Mouse (Mus musculus): ENCODE data around the gene Thoc6.

Thoc6 gene

DNA sequence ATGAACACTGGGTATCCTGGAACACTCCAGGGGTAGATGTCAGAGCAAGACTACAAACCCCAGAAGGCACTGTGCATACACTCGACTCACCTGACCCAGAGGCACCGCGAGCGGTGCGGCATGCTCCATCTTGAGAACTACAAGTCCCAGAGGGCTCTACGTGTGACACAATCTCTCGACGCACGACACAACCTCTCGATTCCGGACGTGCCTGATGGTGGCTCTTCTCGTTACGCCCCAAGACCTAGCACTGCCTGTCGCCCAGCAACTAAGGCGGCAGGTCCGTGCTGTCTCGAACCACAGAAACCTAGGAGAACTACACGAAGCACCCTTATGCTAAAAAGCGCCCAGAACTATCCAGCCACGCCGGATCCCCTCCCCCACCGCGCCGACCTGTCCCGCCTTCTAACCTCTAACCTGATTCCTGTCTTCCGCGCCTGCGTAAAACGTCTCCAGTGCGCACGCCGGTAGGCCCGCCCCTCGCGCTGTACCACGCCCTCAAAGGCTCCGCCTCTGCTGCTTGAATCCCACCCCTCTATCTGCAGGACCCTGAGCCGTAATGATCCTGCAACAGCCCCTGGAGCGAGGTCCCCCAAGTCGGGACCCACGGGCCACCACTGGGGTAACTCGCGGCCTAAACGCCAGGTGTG is at the start of gene Thoc6, which contains the start of gene Hcfc1r1:
Thoc6 (minus strand) TSS at position 459 of the 650 bp plus-strand sequence.
Hcfc1r1 (plus strand) TSS at position 173 of the 650 bp plus-strand sequence.
- DNase-seq (ENCODE audit: low read depth, low spot score): peak; percentile 100

DNA sequence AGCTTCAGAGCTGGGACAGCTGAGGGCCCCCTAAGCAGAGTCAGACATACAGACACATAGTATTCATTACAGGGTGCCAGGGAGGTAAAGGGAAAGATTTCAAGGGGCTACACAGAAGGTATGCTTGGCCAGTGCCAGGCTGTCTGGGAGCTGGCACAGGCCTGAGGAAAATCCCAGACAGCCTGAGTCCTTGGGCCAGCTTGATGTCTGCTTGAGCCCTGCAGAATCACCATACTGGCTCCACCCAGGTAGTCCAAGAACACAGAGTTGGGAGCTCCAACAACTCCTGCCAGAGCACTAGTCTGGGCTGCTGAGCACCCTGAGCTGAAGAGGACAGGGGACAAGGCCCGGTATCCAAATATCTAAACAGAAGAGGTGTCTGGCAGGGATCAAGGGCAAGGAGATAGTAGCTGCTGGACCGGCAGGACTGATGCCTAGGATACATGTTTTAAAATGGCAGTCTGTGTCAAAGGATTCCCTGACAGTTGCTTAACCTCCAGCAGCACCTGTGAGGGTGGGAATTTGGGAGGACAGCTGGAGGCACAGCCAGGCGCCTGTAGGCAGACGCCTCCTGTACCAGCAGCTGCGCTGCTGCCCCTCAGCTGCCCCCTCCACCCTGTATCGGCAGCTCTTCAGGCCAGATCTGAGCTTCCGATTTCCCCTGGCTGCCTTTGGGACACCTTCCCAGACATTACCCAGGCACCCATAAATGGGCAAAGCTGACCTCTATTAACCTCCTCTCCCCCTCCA is 48.9 kb upstream of the Thoc6 start, which contains the start of gene 1520401A03Rik:
1520401A03Rik (minus strand) TSS at position 408 of the 750 bp plus-strand sequence.
- no peak for DNase-seq (ENCODE audit: low read depth, low spot score)

DNA sequence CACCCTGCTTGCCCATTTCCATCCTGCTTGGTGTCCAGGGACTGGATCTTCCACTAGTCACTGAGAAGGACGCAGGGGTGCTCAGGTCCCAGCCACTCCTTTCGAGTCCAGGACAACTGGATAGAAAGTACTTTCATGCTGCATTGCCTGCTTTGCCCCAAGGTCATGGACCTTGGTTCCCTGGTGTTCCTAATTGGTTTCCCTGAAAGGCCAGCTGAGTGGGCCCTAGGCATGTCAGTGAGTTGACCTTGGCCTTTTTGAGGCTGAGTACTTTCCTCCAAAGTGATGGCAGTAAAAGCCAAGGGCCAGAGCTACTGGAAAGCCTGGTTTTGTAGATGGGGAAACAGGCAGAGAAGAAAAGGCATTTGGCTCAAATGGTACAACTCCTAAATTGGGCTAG is 48.2 kb upstream of the Thoc6 start:
- DNase-seq (ENCODE audit: low read depth, low spot score): no peak

DNA sequence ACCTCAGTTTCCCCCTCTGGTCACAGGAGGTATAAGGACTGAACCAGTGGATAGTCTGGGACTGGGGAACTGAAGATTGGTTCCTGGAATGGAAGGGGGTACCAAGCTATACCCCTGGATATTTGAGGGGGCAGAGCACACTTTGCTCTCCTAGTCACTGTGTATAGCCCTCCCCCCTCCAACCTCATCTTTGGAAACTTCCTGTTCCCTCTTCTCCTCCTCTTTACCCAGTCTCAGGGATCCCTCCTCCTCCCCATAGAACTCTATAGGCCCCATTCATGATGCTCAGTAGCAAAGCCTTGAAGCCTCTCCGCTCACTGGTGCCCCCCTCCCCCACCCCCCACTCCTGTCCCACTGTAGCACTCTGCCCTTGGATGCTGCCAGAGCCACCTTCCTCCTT is 45.8 kb upstream of the Thoc6 start:
- DNase-seq (ENCODE audit: low read depth, low spot score): no peak

DNA sequence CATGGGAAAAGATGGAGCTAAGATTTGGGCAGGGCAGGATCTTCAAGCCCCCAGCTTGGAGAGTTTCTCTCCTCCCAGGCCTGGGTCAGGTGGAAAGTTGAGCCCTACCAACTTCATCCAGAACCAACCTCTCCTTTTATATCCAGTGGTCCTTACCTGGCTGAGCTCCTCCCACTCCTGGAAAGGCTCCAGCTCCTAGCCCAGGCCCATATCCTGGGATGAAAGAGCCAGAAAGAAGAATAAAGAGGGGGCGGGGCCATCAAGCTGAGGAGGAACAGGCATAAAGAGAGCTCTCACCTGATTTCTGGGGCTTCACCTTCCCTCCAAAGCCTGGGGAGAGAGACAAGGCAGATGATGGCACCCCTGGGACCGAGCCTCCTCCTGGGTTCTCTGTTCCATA is 43.3 kb upstream of the Thoc6 start:
- DNase-seq (ENCODE audit: low read depth, low spot score): no peak

DNA sequence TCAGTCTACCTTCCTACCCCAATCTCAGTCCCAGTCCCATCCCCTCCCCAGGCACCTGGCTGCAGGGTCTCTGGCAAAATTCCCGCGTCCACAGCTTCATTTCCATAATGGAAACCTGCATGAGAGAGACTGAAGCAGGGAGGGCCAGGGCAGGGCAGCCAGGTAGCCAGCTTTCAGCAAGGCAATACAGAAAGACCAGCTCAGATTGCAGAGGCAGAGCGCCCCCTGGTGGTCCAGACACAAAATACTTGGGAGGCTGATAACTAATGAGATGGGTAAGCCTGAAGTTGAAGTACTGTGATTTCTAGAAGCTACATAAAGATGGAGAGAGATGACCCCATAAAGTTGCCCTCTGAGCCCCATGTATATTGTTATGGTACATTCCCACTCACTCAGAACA is 32.5 kb upstream of the Thoc6 start:
- peak; percentile 88 for DNase-seq (ENCODE audit: low read depth, low spot score)

DNA sequence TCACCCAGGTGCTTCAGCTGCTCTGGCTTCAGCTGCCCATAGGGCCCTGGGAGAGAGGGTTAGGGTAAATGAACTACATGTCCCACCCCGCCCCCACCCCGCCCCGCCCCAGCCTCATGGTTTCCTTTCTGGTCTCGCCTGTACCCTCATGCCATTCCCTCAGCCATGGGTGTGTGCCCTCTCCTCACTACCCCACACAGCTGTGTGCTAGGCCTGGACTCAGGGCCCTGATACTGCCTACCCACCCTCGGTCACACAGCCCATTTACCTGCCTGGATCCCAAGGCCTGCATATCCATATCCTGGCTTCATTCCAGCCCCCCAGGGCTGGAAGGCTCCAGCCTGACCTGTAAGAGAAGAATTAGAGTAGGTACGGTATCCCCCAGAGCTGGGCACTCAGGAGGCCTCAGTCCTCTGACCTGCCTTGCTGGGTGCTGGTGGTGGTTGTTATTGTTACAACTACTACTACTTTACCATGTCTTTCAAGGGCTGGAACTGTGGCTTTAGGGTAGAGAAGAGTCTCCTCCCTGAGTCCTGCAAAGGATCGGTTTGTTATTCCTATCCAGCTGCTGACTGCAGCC is 31.9 kb upstream of the Thoc6 start:
- DNase-seq (ENCODE audit: low read depth, low spot score): no peak

DNA sequence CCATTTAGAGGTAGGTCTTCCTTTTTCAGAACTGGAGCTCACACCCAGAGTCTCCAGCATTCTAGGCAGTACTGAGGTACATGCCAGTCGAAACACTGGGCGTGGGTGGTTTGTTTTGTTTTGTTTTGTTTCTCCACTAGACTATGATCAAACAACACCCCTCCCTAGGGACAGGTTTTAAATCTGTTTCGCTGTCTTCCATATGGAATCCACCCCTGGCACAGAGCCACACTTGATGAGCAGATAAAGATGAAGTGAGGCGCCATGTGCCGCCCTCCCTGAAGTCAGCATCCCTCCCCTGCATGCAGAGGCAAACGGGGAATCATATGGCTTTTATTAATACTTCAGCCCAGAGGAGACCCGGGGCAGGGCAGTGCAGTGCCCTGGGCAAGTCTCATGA is 31.1 kb upstream of the Thoc6 start:
- peak; percentile 60 for DNase-seq (ENCODE audit: low read depth, low spot score)

DNA sequence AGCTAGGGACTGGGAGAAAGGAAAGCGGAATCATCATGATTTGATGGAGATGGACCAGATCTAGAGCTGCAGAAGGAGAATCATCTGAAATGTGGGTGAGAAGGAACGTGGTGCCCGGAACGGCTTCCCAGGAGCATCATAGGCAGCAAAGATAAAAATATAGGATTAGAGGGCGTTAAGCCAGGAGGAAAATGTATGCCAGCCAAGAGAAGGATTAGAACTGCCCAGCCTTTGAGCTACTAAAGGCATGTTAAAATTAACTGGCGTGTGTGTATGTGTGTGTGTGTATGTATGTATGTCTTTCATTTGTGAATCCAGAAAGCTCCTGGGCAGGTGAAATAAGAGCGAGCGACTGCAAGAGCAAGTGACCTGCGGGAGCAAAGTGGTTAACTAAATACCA is 29.6 kb upstream of the Thoc6 start:
- DNase-seq (ENCODE audit: low read depth, low spot score): peak; percentile 47

DNA sequence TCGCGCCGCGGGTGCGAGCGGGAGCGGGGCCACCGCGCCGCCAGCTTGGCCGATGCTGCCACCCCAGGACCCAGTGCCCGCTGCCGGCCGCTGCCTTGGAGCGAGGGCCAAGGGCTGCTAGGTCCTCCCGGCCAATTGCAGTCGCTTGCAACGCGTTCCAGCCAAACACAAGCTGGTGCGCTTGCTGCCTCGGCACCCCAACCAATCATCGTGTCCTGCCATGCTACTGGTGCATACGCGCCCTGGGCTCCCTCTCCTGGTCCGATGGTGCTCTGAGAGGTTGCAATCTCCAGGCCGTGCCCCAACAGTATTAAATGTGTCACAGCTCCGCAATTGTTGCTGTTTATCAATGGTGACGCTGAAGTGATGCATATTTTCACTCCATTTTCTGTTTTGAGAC is 26.4 kb upstream of the Thoc6 start:
- peak; percentile 99 for DNase-seq (ENCODE audit: low read depth, low spot score)

DNA sequence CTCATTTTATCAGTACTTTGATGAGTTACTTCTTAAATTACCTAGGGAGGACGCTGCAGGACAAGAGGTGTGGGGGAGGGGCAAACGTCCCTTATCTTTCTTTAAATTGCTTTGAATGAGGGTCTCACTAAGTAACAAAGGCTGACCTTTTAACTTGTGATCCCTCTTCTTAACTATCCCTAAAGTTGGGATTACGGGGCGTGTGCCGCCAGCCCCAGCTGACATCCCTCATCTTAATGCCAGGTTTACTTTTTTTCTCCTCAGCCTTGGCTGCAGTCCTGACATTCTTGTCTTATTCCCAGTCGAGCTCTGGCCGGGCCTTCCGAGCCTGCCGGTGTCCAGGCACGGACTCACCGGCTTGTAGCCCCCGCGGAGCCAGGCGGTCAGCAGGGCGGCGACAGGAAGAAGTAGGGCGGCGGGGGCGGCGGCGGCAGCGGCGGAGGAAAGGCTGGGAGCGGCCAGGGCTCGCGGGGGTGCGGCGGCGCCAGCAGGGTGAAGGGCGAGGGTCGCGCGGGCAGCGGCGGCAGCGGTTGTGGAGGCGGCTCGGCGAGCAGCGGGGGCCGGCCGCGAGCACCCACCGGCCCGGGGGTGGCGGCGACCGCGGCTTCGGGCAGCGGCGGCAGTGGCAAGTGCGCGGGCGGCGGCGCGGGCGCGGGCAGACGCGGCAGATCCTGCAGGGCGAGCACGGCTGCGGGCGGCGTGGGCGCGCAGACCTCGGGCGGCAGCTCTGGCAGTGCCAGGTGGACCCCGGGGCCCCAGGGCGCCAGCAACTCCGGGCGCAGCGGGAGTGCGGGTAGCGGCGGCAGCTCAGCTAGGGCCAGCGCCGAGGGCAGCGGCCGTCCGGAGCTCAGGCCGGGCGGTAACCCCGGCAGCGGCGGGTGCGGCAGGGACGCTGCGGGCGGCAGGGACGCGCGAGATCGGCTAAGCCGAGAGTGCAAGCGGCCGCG is 25.7 kb upstream of the Thoc6 start:
- DNase-seq (ENCODE audit: low read depth, low spot score): peak; percentile 51

DNA sequence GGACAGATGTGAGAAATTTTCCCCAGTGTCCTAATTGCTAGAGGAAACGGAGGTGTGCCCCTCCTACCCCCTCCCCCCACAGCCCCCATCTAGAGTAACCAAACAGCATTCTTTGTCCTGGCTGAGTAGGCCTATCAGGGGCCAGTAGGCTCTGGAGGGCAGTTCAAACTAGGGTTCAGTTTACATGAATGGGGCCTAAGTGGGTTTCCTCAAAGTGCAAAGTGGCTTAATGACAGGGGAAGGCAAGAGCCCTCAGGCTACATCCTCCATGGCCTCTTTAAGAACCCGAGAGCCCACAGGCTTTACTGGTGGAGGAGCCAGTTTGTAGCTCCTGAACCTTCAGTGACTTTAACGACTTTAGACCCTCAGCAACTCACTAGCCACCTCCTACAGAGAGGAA is 22.1 kb upstream of the Thoc6 start:
- no peak for DNase-seq (ENCODE audit: low read depth, low spot score)

DNA sequence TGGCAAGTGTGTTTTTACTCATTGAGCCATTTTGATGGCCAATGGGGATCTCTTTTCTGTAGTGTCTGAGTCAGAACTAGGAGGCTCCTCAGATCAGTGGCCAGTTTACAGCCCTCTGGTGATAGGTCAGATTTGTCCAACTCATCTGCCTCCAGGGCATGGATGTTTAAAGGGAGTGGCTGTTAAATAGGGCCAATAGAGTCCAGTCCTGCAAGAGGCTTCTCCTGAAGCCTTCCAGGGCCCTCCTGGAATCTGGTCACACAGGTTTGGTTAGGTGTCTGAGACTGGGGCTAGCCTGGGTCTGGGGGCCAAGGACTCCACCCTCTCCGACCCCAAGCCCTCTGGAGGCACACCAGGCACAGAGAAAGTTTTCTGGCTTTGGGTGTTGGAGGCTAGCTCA is 20.8 kb upstream of the Thoc6 start:
- no peak for DNase-seq (ENCODE audit: low read depth, low spot score)

DNA sequence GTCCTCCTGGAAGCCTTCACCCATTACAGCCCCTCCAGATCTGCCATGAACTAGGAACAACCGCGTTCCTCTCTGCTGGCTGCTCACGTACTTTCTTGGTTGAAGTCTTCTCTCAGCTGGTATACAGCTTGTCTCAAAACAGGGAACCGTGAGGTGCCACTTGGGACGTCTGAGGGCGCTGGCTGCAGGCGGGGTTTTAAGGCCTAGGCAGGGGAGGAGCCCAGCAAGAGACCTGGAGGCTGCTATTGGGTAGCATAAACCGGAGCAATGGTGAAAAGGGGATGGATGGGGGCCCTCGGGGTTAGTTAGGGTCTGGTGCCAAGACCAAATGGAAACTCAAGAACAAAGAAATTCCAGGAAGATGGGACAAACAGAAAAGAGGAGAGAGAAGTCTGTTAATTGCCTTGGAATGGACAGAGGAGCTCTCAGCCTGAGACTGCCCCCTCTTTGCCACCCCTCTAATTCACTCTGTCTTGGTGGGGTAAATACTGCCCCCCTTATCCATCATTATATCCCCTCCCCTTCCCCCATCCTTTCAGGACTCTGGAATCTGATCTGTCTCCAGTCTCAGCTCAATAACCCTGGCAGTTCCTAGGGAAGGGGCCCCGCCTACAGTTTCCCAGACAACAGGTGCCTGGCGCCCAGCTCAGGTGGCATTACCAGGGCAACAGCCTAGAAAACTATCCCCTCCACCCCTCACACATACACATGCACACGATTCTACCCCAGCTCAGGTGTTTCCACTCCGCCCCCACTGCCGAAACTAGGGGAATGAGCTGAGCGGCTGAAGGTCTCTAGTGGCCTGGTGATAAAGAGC is 10.4 kb upstream of the Thoc6 start, which contains the start of gene Cldn9:
Cldn9 (minus strand) TSS at position 171 of the 817 bp plus-strand sequence.
- DNase-seq (ENCODE audit: low read depth, low spot score): no peak

DNA sequence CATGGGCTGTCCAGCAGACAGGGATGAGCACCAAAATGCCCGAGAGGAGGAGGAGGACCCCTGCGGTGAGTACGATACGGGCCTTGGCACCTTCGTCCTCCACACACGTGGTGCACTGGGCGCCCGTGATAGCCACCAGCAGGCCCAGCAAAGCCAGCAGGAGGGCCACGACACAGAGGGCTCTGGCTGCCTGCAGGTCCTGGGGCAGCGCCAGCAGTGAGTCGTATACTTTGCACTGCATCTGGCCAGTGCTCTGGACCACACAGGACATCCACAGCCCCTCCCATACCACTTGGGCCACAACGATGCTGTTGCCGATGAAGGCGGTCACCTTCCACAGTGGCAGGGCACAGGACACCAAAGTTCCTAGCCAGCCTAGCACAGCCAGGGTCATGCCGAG is 9.5 kb upstream of the Thoc6 start:
- no peak for DNase-seq (ENCODE audit: low read depth, low spot score)

DNA sequence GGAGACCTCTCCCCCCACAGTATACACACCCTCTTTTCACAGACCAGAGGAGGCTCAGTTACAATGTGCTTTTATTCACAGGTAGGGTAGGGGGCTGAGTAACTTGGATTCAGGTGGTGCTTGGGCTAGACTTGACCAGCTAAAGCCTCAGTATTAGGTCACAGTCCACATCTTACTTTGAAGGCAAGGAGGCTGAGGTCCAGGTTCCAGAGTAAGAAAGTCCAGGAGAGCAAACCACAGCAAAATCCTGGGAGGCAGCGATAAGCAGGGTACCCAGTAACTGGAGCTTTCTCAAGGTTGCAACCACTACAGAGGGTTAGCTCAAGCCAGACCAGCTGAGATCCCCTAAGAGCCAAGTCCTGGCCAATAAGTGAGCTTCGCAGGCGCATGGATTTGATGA is 8.8 kb upstream of the Thoc6 start:
- DNase-seq (ENCODE audit: low read depth, low spot score): no peak

DNA sequence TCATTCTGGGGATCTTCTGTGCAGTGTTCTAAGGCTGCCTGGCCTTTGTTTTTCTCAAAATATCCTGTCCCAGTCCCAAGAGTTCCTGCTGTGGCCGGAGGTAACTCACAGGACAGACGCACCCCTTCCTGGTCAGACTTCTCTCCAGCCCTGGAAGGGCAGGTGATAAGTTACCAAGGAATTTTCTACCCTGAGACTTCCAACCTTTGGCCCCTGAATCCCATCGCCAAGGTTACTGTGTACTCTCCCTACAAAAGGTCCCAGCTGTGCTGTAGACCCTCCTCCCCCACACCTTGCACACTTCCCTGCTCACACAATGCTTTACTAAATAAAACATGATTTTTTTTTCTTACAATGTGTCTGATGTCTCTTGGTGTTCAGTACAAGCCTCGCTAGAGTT is 8.4 kb upstream of the Thoc6 start:
- no peak for DNase-seq (ENCODE audit: low read depth, low spot score)

DNA sequence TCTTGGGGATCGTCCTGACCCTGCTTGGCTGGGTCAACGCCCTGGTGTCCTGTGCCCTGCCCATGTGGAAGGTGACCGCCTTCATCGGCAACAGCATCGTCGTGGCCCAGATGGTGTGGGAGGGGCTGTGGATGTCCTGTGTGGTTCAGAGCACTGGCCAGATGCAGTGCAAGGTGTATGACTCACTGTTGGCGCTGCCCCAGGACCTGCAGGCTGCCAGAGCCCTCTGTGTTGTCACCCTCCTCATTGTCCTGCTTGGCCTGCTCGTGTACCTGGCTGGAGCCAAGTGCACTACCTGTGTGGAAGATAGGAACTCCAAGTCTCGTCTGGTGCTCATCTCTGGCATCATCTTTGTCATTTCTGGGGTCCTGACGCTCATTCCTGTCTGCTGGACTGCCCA is 7.4 kb upstream of the Thoc6 start:
- no peak for DNase-seq (ENCODE audit: low read depth, low spot score)

DNA sequence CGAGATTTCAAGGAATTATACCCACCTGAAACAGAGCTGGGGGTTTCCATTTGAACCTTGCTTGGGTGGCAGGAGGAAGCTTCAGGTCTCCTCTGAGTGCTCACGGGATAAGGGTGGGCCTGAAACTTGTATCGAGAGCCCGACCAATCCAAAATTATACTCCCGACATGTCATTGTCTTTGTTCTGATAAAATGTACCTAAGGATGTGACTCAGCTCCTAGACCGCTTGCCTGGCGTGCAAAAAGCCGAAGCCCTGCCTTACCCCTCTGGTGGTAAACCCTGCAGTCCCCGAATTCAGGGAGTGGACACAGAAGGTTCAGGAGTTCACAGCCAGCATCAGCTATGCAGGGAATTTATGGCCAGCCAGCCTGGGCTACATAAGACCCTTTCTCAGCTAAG is 6.7 kb upstream of the Thoc6 start:
- no peak for DNase-seq (ENCODE audit: low read depth, low spot score)

DNA sequence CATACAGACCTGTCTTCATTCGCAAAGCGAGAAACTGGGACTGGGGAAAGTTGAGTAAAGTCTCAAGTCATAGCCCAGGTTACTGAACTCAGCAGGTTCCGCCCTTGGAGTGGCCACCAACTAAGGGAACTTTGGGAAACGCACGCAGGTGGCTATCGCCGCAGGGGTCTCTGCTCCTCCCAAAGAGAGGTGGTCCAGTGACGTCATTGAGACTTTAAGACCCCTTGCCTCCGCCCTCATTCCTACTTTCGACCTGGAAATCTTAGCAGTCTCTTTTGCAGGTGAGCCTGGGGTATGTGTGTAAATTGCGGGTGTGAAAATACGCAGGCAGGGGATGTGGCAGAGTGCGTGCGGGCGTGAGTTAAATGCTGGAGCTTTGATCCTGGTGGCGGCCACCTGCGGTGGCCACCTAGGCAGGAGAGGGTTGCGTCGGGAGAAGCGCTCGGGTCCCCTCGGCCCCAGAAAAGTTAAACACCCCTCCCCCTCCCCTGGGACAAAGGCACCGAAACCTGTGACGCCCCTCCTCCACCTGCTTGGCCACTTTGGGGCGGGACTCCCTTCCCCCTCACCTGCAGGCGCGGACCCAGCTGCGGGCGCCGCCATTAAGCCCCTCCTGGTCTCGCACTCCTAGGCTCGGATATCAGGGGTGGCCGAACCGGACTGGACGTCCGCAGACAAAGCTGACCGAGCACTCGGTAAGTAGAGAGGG is 5.6 kb upstream of the Thoc6 start, which contains the start of gene Cldn6:
Cldn6 (plus strand) TSS at position 123 of the 709 bp plus-strand sequence.
- DNase-seq (ENCODE audit: low read depth, low spot score): no peak
